Mouse (Mus musculus): ENCODE measurements around the gene Ndel1.

The Ndel1 gene

DNA sequence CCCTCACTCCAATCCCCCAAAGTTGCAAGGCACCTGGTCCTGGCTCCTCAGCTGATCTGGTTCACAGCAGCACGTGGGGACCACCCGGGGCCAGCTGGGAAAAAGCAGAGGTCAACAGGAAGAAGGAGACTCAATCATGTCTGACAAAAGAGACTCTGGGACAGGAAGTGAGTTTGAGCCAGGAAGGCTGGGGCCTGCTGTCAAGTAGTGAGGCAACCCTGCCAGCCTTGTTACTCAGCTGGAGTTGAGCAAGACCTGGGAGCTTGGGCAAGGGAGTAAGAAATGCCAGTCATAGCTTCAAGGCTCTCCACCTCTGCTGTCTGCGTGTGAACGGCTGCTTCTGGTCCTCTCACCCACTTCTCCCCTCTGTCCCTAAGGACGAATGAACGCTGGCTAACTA is at the start of gene Ndel1:
TSS of gene Ndel1 (minus strand) at position 111 of the 400 bp plus-strand sequence.
- DNase-seq (ENCODE audit: low read depth, low spot score) = no peak

DNA sequence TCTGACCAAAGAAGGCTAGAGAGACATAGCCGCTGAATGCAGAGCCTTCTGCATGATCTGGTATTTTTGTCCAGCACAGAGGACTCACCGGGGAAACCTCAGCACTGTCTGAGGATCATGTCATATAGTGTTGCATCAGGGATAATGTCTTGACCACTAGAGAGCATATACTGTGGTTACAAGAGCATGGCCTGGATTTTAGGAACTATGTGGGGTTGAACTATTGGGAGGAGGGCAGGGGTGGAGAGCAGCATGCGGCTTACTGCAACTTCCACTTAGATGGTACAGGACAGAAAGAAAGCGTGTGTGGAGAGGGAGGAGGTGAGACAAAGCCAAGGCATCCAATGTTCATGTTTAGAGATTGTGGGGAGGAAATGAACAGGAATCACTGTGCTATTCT is 42.9 kb upstream of the Ndel1 start:
- DNase-seq (ENCODE audit: low read depth, low spot score) = no peak

DNA sequence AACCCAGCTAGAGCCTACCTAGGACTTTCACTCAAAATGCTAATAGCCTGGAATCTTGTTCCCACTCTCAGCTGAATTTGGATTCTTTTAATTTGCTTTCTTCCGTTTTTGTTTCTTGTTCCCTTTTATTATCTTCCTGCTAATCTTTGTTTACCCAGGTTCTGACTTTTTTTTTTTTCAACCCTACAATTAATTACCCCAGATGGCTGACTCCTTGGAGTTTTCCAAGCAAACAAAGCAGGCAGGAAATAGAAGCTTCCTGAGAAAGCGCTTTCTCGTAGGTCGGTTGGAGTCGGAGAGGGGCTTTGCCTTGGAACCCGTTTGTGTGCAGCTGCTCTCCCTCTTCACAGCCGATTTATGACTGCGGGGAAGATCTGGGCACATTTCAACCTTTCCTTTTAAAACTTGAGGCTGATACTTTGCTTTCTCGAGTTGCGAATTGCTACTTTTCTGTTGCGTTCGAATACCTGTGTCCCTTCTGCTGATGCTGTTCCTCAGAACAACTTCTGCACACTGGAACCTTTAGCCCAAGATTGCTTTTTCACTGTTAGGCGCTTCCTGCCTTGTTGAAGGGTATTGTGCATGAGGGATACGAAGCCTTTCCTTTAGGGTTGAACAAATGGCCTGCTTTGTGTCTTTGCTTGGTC is 40.0 kb upstream of the Ndel1 start:
- DNase-seq (ENCODE audit: low read depth, low spot score) = no peak

- no peak for DNase-seq (ENCODE audit: low read depth, low spot score)
These were observed 37.3 kb upstream of the Ndel1 start for GRCm38 (mm10) chr11:68908846-68909503.

DNA sequence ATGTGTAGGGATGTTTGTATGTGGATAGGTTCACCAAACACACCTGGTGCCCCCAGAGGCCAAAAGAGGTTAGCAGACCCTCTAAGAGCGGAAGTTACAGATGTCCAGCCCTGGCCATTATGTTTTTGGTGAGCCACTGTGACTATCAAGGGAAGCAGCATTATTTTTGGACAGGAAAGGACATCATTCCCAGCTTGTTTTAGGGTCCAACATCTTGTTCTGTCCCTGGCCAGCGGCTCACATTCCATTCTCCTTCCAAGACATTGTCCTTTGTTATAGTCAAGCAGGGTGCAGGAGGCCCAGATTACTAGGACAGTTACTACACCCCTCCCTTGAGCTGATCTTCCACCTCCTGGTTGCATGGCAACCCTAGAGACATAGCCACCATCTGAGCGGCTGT is 35.6 kb upstream of the Ndel1 start:
- DNase-seq (ENCODE audit: low read depth, low spot score) = no peak

DNA sequence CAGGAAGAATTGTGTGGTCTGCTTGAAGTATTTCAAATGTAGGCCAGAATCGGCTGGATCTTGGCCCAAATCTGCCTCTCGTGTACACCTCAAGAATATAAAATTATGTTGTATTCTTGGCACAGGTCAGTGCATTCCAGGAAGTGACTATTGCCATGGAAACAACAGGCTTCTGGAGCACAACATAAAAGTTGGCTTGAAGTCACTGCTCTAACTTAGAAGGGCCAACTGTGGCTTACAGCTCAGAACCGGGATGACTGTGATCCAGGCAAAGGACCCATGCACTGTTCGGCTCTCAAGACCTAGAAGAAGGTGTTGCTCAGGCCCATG is 34.8 kb upstream of the Ndel1 start:
- no peak for DNase-seq (ENCODE audit: low read depth, low spot score)

GRCm38 (mm10) chr11:68905665-68906460 is 34.2 kb upstream of the Ndel1 start:
- DNase-seq (ENCODE audit: low read depth, low spot score) = no peak

GRCm38 (mm10) chr11:68905138-68905531 is 33.5 kb upstream of the Ndel1 start:
- DNase-seq (ENCODE audit: low read depth, low spot score) = no peak

DNA sequence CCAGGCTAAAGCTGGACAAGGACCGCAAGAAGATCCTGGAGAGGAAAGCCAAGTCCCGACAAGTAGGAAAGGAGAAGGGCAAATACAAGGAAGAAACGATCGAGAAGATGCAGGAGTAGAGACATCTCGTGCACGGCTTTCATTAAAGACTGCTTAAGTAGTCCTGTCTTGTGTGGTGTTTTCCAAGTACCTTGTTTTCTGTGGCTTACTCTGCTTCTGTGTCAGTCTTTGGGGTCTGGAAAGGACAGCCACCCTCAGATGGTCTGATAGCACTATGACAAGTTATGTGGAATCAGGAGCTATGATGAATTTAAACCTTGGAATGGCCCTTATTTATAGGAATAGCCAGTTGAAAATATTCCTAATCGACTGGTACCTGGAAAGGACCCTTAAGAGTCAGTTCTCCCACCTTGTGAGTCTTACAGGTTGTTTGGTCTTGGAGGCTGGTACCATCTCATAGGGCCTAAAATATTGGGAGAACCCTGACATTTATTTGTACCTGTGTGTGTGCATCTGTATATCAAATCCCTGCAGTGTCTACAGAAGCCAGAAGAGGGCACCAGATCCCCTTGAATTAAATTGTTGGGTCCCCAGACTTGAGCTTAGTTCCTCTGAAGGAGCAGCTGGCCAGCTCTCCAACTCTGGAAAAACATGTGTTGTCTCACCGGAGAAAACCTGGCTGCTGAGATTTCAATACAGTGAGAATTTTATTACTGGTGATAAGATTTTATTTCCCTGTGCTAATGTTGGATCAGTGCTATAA is 32.9 kb upstream of the Ndel1 start:
- DNase-seq (ENCODE audit: low read depth, low spot score) = peak; percentile 89

GRCm38 (mm10) chr11:68903775-68904174 is 32.1 kb upstream of the Ndel1 start:
- DNase-seq (ENCODE audit: low read depth, low spot score) = no peak

- DNase-seq (ENCODE audit: low read depth, low spot score) = no peak
These were observed 31.2 kb upstream of the Ndel1 start for GRCm38 (mm10) chr11:68902823-68903222.

DNA sequence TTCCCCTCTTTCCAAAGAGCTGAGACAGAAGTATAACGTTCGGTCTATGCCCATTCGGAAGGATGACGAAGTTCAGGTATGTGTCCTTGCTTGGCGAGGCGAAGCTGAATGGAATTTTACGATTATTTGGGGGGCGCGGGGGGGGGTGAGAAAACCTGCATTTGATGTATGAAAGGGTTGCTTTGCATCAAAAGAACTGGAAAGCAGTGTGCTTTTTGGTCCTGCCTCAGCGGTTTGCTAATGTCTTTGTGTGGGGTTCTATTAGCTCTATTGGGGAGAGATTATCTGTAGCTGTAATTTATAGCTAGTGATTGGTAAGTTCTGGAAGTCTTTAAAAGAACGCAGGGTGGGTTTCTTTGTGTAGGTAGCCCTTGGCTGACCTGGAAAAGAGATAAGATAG is 30.7 kb upstream of the Ndel1 start:
- no peak for DNase-seq (ENCODE audit: low read depth, low spot score)

GRCm38 (mm10) chr11:68902047-68902364 is 30.3 kb upstream of the Ndel1 start:
- DNase-seq (ENCODE audit: low read depth, low spot score) = no peak

DNA sequence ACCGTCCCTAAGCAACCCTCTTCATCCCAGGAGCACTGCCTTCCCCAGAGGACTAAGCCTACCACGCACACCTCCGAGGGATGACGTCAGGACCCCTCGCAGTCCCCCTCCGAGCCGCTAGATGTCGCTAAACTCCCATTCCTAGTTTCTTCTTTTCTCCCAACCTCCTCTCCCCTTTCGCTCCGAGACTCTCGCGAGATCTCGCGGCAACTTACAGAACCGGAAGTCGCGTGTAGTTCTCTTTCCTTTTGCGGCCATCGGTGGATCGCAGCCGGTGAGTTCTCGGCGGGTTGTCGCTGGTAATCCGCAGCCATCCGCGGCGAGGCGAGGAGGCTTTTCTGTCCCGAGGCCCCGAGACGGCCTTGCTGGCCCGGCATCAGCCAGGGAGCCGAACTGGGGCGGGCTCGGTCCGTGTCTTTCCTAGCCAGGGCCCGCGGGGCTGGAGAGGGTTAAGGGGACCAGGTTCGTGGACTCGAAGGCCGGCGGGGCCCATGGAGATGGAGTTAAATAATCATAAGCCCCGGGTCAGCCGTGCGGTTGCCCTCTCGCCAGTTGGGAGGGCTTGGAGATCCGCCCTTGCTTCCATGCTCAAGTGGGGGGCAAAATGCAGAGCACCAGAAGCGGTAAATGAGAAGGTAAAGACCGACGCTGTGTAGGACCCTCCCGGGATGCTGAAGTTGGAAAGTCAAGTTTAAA is 29.8 kb upstream of the Ndel1 start, which contains the start of gene Rpl26:
TSS of gene Rpl26 (plus strand) at position 233 of the 696 bp plus-strand sequence.
- DNase-seq (ENCODE audit: low read depth, low spot score) = peak; percentile 99

GRCm38 (mm10) chr11:68900519-68901350 is 29.1 kb upstream of the Ndel1 start:
- DNase-seq (ENCODE audit: low read depth, low spot score) = no peak

DNA sequence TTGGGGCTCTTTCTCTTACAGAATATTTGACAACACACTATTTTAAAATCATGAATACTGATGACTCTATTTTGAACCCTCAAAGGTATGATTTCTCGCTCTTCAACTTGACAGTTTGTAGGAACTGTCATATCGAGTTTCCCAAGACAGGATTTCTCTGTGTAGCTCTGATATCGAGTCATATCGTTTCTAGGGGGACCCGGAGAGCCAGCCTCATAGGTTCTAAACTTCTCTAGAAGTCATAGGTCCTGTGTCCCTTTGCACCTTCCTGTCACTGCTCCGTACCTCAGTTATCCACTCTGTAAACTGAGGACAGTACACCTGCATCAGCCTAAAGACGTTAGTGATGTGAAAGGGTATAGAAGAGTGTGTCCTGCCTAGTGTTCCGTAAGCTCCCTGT is 28.2 kb upstream of the Ndel1 start:
- DNase-seq (ENCODE audit: low read depth, low spot score) = no peak

GRCm38 (mm10) chr11:68898790-68899189 is 27.1 kb upstream of the Ndel1 start:
- no peak for DNase-seq (ENCODE audit: low read depth, low spot score)

- no peak for DNase-seq (ENCODE audit: low read depth, low spot score)
These were observed 26.2 kb upstream of the Ndel1 start for GRCm38 (mm10) chr11:68897838-68898237.

DNA sequence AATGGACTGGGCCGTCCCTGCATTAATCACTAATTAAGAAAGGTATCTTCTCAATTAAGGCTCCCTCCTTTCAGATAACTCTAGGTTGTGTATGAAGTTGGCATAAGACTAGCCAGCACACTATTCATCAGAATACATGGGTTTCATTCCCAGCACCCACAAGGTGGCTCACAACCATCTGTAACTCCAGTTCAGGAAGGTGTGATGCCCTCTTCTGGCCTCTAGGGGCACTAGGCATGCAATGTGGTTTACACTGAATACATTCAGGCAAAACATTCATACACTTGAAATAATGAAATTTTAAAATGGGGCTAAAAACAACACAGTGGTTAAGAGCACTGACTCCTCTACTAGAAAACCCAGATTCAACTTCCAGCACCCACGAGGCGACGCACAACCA is 25.5 kb upstream of the Ndel1 start:
- peak; percentile 76 for DNase-seq (ENCODE audit: low read depth, low spot score)

- no peak for DNase-seq (ENCODE audit: low read depth, low spot score)
These were observed 24.6 kb upstream of the Ndel1 start for GRCm38 (mm10) chr11:68896247-68896646.
